Mouse (Mus musculus) layer of hippocampus, adult 6 months (tissue): Measurements from ENCODE around the gene Aars. TPM values are rescaled to one million over a fixed set of nuclear protein-coding genes. Genes with fewer than 3 reads are reported as not detected.

Experiments
- long read RNA-seq, 2 experiments: library from polyadenylated mRNA; unstranded; transcript quantifications; one replicate each; pipeline ENCODE4 v2.0.0; 2019 to 2020
- microRNA-seq: library from miRNA; unstranded; fragments of <30 nt; microRNA quantifications from one replicate; pipeline ENCODE4 v1.2.0, GENCODE M21; 2020
- polyA plus RNA-seq: library from polyadenylated mRNA; unstranded; fragments of <200 nt; fragmentation: Nextera tagmentation; gene quantifications from 2 replicates; pipeline ENCODE4 v1.2.3, GENCODE M21; 2021

Gene Aars
- polyA plus RNA-seq = 44.9 and 47.2 TPM in 2 replicates
- long read RNA-seq, experiment 1, full-length matches to known transcripts = 46 of 165 reads
- long read RNA-seq, experiment 1, partial matches to known transcripts = 71 of 165 reads
- long read RNA-seq, experiment 1, other reads (novel, unspliced or antisense) = 48 of 165 reads
- long read RNA-seq, experiment 2, full-length matches to known transcripts = 426 of 904 reads
- long read RNA-seq, experiment 2, partial matches to known transcripts = 438 of 904 reads
- long read RNA-seq, experiment 2, other reads (novel, unspliced or antisense) = 40 of 904 reads

DNA sequence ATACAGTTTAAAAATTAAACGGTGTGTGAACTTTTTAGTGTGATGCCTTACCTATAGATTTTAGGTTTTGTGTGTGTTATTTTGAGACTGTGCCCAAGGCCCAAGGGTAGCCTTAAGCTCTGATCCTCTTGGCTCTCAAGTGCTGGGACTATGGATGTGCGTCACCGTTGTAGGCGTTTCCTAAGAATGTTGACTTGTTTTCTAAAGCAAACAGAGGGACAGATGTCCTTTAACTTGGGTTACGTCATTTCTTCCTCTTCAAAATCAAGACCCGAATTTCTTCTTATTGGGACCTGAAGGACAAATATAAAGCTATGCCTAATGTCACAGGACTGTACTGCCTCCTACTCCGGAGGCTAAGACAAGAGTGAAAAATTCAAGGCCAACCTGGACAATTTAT is at the start of gene Aars:
TSS of gene Aars (plus strand) at position 229 of the 400 bp plus-strand sequence.

DNA sequence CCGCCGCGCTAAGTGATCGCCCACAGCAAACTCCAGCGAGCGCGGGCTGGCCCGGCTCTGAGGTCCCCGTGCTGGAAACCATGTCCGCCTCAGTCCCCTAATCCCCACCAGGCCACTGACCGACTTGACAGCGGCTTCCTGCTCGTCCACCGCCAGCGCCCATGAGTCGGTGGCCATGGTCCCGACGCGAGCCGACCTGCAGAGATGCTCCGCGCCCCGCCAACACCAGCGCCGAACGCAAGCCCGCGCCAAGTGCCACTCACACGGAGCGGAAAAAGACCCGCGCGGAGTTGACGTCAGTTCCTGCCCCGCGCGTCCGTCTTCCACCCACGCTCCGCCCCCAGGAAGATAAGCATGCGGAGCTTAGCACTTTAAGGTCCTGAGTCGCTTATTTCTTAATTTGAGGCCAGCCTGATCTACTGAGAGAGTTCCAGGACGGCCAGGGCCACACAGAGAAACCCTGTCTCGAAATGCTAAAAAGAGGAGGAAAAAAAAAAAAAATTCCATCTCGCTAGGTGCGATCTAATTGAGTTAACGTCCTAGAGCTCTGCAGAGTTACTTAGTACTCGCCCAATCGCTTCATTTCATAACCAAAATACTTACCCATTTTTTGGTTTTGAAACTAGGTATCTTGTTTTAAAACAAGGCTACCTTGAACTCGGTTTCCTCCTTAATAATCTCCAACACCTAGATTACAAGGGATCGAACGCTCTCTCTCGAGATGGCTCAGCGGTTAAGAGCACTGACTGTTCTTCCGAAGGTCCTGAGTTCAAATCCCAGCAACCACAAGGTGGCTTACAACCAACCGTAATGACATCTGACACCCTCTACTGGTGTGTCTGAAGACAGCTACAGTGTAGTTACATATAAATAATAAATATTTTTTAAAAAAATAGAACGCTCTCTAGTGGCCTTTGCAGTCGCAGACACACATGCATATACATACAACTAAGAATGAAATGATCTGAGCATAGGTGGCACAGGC is 35.1 kb upstream of the Aars start, which contains the start of gene Ddx19a:
TSS of gene Ddx19a (minus strand) at position 254 of the 985 bp plus-strand sequence.

DNA sequence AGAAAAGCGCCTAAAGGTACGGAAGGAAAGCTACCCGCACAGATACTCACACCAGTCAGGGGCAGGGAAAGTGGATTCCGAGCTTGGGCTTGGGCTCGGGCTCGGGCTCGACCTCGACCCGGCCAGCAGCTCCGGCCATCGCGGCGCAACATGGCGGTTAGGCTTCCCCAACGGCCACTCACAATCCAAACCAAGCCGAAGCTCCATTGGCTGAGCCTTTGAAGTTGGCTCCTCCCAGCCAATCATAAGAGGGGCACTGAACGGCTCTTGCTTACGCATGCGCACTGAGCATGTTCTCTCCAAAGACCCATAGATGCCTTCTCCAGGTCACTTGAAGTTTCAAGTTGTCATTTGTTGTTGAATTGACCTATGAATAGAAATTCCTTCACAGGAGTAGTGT is 1.4 kb upstream of the Aars start, which contains the start of gene Ddx19b:
TSS of gene Ddx19b (minus strand) at position 180 of the 400 bp plus-strand sequence.

DNA sequence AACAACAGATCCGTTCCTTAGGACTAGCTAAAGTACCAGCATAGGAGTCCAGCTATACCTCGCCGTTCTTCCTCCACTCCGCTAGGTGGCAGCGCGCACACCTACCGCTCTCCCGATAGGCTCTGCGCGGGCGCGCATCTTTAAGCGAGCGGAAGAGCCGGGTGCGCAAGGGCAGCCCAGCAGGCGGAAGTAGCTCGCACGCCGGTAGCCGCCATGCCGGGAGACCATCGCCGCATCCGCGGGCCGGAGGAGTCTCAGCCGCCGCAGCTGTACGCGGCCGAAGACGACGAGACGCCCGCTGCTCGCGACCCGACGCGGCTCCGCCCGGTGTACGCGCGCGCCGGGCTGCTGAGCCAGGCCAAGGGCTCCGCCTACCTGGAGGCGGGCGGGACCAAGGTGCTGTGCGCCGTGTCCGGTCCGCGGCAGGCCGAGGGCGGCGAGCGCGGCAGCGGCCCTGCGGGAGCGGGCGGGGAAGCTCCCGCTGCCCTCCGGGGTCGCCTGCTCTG is 23.3 kb downstream of the Aars start, which contains the start of gene Exosc6:
TSS of gene Exosc6 (plus strand) at position 182 of the 506 bp plus-strand sequence.

DNA sequence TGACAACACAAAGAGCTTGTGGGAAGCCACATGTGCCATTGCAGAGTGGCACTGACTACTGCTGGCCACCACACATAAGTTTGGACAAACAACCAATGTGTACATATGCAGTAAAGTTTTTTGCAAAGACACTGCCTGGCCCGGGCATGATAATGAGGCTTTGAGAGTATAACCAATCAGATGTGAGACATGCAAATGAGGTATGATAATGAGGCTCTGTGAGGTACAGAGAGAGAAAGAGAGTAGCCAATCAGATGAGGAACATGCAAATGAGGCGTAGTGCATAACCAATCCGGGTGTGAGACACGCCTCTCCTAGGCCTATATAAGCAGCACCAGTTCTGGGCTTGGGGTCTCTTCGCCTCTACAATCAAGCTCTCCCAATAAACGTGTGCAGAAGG is 59.4 kb downstream of the Aars start, which contains the start of gene Clec18a:
TSS of gene Clec18a (minus strand) at position 101 of the 400 bp plus-strand sequence.

DNA sequence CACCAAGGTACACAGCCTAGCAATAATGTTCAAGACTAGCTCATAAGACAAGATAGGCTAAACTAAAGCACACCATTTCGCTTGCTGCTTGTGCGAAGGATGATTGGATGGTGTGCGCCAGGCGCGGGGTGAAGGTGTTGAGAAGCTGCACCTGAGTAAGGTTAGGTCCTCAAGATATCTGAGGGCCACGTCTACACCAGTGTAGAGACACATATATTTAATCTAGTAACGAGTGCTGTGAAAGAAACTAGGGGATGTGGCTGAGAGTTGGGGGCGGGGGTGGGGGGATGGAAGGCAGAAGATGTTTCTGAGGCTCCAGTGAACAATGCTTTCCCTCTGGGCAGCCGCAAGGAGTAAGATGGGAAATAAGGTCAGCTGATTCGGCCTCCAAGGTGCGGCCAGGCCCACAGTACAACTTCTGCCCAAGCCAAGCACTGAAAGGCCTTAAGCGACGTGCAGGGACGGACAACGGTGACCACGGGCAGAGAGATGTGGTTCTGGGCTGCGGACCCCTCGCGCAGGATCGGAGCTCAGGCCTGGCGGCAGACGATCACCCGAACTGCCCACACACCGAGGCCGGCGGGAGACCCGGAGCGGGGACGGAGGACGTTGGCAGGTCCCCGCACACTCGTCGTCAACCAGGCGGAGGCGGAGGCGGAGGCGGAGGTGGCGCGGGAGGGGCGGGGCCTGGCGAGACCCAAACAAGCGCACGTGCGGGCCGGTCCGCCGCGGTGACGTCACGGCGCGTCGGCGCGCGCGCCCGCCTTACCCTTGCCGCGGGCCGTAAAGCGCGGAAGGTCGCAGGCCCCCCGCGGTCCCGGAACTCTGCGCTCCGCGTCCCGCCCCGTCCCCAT is 61.1 kb downstream of the Aars start, which contains the start of gene Pdpr:
TSS of gene Pdpr (plus strand) at position 766 of the 854 bp plus-strand sequence.

Small RNAs within 50 kb of the gene (microRNA-seq; reads per million reads assigned to microRNA genes)
- not detected for gene Gm24103
- not detected for gene Mir3473d

Other genes starting within 250 kb of the Aars start
- gene Il34, start 227.2 kb upstream of the Aars start, polyA plus RNA-seq = 41.3 and 43.5 TPM in 2 replicates
- 28.0 and 28.6 TPM in 2 replicates for gene Cog4, start 186.5 kb upstream of the Aars start, polyA plus RNA-seq
- 25.0 and 29.1 TPM in 2 replicates for gene Sf3b3, start 186.4 kb upstream of the Aars start, polyA plus RNA-seq
- 4.7 and 5.2 TPM in 2 replicates for gene Fuk, start 130.7 kb upstream of the Aars start, polyA plus RNA-seq
- 11.3 and 11.7 TPM in 2 replicates for gene St3gal2, start 113.2 kb upstream of the Aars start, polyA plus RNA-seq
- 6.4 and 6.7 TPM in 2 replicates for gene Ddx19a, start 35.3 kb upstream of the Aars start, polyA plus RNA-seq
- 3.9 and 4.2 TPM in 2 replicates for gene Ddx19b, start 1.4 kb upstream of the Aars start, polyA plus RNA-seq
- not detected in 2 replicates for gene Exosc6, start 23.2 kb downstream of the Aars start, polyA plus RNA-seq
- gene Clec18a, start 59.3 kb downstream of the Aars start, polyA plus RNA-seq = 1.7 and 3.3 TPM in 2 replicates
- 4.6 and 5.7 TPM in 2 replicates for gene Pdpr, start 61.5 kb downstream of the Aars start, polyA plus RNA-seq
- 44.7 and 45.4 TPM in 2 replicates for gene Glg1, start 226.1 kb downstream of the Aars start, polyA plus RNA-seq